Mouse (Mus musculus): ENCODE results near the gene Rpl27. TPM values are rescaled to one million over a fixed set of nuclear protein-coding genes. Genes with fewer than 3 reads are reported as not detected.

The Rpl27 gene
- total and polyA plus RNA-seq, 3 experiments, result 595 to 2,621 TPM; not detected in 1

GRCm38 (mm10) chr11:101424925-101425813, 16.9 kb upstream of the Rpl27 start, which contains the start of the genes Rundc1 and Ptges3l (continued):
- TF ChIP-seq EP300 (IDR thresholded peaks at IDR 0.05; ENCODE audit: low read depth in 1 of 2, low read length in 2 of 2), result no peak; a peak in 1 of 4 replicates
- no peak for TF ChIP-seq ZMIZ1 (IDR thresholded peaks at IDR 0.05; ENCODE audit: low read depth, low read length)
- peak; percentile 92; the same call in 1 of the 2 replicates for TF ChIP-seq CHD1 (IDR thresholded peaks at IDR 0.05; ENCODE audit: low read depth, low read length)
- no peak for TF ChIP-seq E2F4 (IDR thresholded peaks at IDR 0.05; ENCODE audit: borderline replicate concordance, low read depth, low read length)
- TF ChIP-seq GATA1 (IDR thresholded peaks at IDR 0.05; ENCODE audit: low read depth, low read length), result no peak
- no peak for TF ChIP-seq RAD21 (IDR thresholded peaks at IDR 0.05; ENCODE audit: low read depth, low read length)
- peak; percentile 52; the same call in 1 of the 2 replicates for TF ChIP-seq MAZ (IDR thresholded peaks at IDR 0.05; ENCODE audit: low read depth, low read length)
- TF ChIP-seq RCOR1 (IDR thresholded peaks at IDR 0.05; ENCODE audit: low read depth, low read length), result peak; percentile 65
- 0 out of 2 replicates have a peak, but pooled peaks have one; percentile 20 for TF ChIP-seq USF1 (IDR thresholded peaks at IDR 0.05; ENCODE audit: low read depth, low read length)
- TF ChIP-seq UBTF (IDR thresholded peaks at IDR 0.05; ENCODE audit: borderline replicate concordance, insufficient read depth, low read depth, low read length), result peak; percentile 31; the same call in 1 of the 2 replicates
- TF ChIP-seq NRF1 (IDR thresholded peaks at IDR 0.05; ENCODE audit: insufficient read depth, low read depth, low read length, poor library complexity, severe bottlenecking), result peak; percentile 53
- TF ChIP-seq MXI1 (IDR thresholded peaks at IDR 0.05; ENCODE audit: low read depth, low read length), result peak; percentile 95
- peak; percentile 98 for TF ChIP-seq SIN3A (IDR thresholded peaks at IDR 0.05; ENCODE audit: low read length)
- TF ChIP-seq MYB (IDR thresholded peaks at IDR 0.05; ENCODE audit: low read depth, low read length), result no peak
- no peak for TF ChIP-seq GABPA (IDR thresholded peaks at IDR 0.05; ENCODE audit: low read depth, low read length)

- H3K36me3 ChIP-seq (ENCODE audit: control insufficient read depth in 1 of 2, insufficient read depth in 2 of 2, low read length in 2 of 2), result peaks cover 7 to 13% of the 10 kb centered on the region in 2 experiments
- peak overlapping the region; percentile 85 for H3K9ac ChIP-seq (ENCODE audit: control insufficient read depth, low read depth, low read length, poor library complexity, severe bottlenecking)
- H3K27me3 ChIP-seq (ENCODE audit: control insufficient read depth in 1 of 2, insufficient read depth in 2 of 2, low read length in 2 of 2), result no peaks in the 10 kb centered on the region
- H3K27ac ChIP-seq (ENCODE audit: control insufficient read depth, low read depth, low read length), result peak overlapping the region; percentile 59; the same call in 1 of the 2 replicates
- H3K4me1 ChIP-seq (ENCODE audit: control insufficient read depth in 1 of 2, insufficient read depth in 2 of 2, low read length in 2 of 2), result peaks cover 5 to 20% of the 10 kb centered on the region in 2 experiments
- H3K9me3 ChIP-seq (replicated peaks; ENCODE audit: insufficient read depth, low read length), result no peaks in the 10 kb centered on the region
- DNase-seq (ENCODE audit: low read depth, low spot score), result peak; percentile 62
- no peak for TF ChIP-seq MAFK (IDR thresholded peaks at IDR 0.05; ENCODE audit: borderline replicate concordance, low read depth, low read length)
- 0 out of 2 replicates have a peak, but pooled peaks have one; percentile 0 for TF ChIP-seq MXI1 (IDR thresholded peaks at IDR 0.05; ENCODE audit: low read depth, low read length)
- TF ChIP-seq EP300 (IDR thresholded peaks at IDR 0.05; ENCODE audit: low read depth in 1 of 2, low read length in 2 of 2), result 0 out of 4 replicates have a peak, but pooled peaks of 1 of the 2 experiments have one; percentile 1
- TF ChIP-seq MAX (IDR thresholded peaks at IDR 0.05; ENCODE audit: low read length), result peak; percentile 57
- peaks cover 20% of the 10 kb centered on the region for H3K79me2 ChIP-seq (ENCODE audit: control insufficient read depth, insufficient read depth, low read length, poor library complexity)
- peak overlapping the region; percentile 85 to 91 for H3K4me3 ChIP-seq (ENCODE audit: control insufficient read depth in 1 of 2, insufficient read depth in 1 of 2, low read depth in 2 of 2, low read length in 2 of 2)
Observed at GRCm38 (mm10) chr11:101426165-101426564, 15.9 kb upstream of the Rpl27 start.

Data from MEL (cell line).